Mouse (Mus musculus) heart, embryonic 16.5 days (tissue): ENCODE results near the gene Nav1. TPM values are rescaled to one million over a fixed set of nuclear protein-coding genes. Genes with fewer than 3 reads are reported as not detected.

ENCODE experiments used
- ATAC-seq: fragments of 200-750 bp; cut with Nextera tagmentation; replicated peaks from 2 replicates; pipeline ENCODE4 v1.8.0; 2017; ENCODE audit warnings: moderate number of reproducible peaks; ENCODE audit not compliant: insufficient read depth, low FRiP score; ENCODE audit errors: extremely low read depth
- H3K27ac ChIP-seq: fragments of 300-500 bp; sonication (generic); 2 replicates; pipeline ENCODE4 v1.5.1; 2014; ENCODE audit warnings: mild to moderate bottlenecking, low read length, control low read depth, moderate library complexity
- H3K27me3 ChIP-seq: fragments of 300-500 bp; sonication (generic); 2 replicates; pipeline ENCODE4 v1.6.1; 2014; ENCODE audit warnings: low read length, mixed read lengths; ENCODE audit not compliant: control insufficient read depth, insufficient read depth
- H3K36me3 ChIP-seq: fragments of 300-500 bp; sonication (generic); 2 replicates; pipeline ENCODE4 v1.6.1; 2014; ENCODE audit not compliant: control insufficient read depth, insufficient read depth
- H3K4me1 ChIP-seq: fragments of 300-500 bp; sonication (generic); 2 replicates; pipeline ENCODE4 v1.6.1; 2014; ENCODE audit warnings: low read length, mixed read lengths; ENCODE audit not compliant: control insufficient read depth, insufficient read depth
- H3K4me2 ChIP-seq: fragments of 300-500 bp; sonication (generic); 2 replicates; pipeline ENCODE4 v1.6.1; 2014; ENCODE audit warnings: low read depth, mild to moderate bottlenecking, control low read depth, low read length
- H3K4me3 ChIP-seq: fragments of 300-500 bp; sonication (generic); 2 replicates; pipeline ENCODE4 v1.5.1; 2014; ENCODE audit warnings: mild to moderate bottlenecking, control low read depth, low read length
- H3K9ac ChIP-seq: fragments of 300-500 bp; sonication (generic); 2 replicates; pipeline ENCODE4 v1.6.1; 2014; ENCODE audit warnings: low read length, control low read depth
- H3K9me3 ChIP-seq: fragments of 300-500 bp; sonication (generic); replicated peaks from 2 replicates; pipeline ENCODE4 v1.6.1; 2016; ENCODE audit warnings: low read length; ENCODE audit not compliant: control insufficient read depth
- WGBS: fragments of 180-500 bp; shearing (Covaris S2); extraction: QIAGEN DNeasy Blood & Tissue Kit; methylation state at CpG from one replicate; pipeline ENCODE4 v1.1.7; 2014; 5-methylcytosine and 5-hydroxymethylcytosine counted together
- polyA plus RNA-seq: library from polyadenylated mRNA; unstranded; fragments of >200 nt; fragmentation: Nextera tagmentation; extraction: Ambion mirVana; gene quantifications from 2 replicates; pipeline ENCODE4 v1.2.1, GENCODE M21; 2015

The Nav1 gene
- polyA plus RNA-seq, 1 experiment from 2014 or later = 22.6 TPM

DNA sequence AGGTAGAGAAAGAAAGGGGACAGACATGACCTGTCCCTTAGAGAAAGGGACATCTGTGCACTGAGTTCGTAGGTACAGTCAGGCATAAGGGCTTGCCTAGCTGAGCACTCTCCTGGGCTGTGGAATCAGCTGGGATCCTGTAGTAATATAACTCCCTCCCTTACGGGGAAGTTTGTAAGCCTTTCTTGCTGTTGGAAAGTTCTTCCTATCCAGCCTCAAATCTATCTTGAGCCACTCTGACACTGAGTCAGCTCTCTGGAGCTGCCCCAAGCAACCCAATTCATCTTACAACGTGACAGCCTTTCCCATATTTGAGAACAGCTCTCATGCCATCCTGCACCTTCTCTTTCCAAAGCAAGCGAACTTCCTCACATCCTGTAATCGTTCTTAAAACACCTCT, 1.6 kb downstream of the Nav1 start:
- no peak overlapping the region for H3K4me2 ChIP-seq
- peaks cover 3% of the 10 kb centered on the region for H3K4me1 ChIP-seq
- H3K36me3 ChIP-seq = no peaks in the 10 kb centered on the region
- H3K9me3 ChIP-seq = no peaks in the 10 kb centered on the region
- no peak overlapping the region for H3K4me3 ChIP-seq
- no peak overlapping the region for H3K27ac ChIP-seq
- no peak overlapping the region for H3K9ac ChIP-seq
- WGBS = 73% methylated on average over 5 of the region's 5 CpGs
- no peaks in the 10 kb centered on the region for H3K27me3 ChIP-seq
- no peak for ATAC-seq

- H3K36me3 ChIP-seq = no peaks in the 10 kb centered on the region
- no peak for ATAC-seq
- H3K4me2 ChIP-seq = no peak overlapping the region
- H3K27ac ChIP-seq = no peak overlapping the region
- H3K4me3 ChIP-seq = no peak overlapping the region
- H3K9ac ChIP-seq = no peak overlapping the region
- 74% methylated on average over 7 of the region's 7 CpGs for whole genome bisulfite sequencing
- peaks cover 8% of the 10 kb centered on the region for H3K4me1 ChIP-seq
- H3K9me3 ChIP-seq = no peaks in the 10 kb centered on the region
- H3K27me3 ChIP-seq = no peaks in the 10 kb centered on the region
Observed at GRCm38 (mm10) chr1:135604361-135605052, 2.6 kb downstream of the Nav1 start.

DNA sequence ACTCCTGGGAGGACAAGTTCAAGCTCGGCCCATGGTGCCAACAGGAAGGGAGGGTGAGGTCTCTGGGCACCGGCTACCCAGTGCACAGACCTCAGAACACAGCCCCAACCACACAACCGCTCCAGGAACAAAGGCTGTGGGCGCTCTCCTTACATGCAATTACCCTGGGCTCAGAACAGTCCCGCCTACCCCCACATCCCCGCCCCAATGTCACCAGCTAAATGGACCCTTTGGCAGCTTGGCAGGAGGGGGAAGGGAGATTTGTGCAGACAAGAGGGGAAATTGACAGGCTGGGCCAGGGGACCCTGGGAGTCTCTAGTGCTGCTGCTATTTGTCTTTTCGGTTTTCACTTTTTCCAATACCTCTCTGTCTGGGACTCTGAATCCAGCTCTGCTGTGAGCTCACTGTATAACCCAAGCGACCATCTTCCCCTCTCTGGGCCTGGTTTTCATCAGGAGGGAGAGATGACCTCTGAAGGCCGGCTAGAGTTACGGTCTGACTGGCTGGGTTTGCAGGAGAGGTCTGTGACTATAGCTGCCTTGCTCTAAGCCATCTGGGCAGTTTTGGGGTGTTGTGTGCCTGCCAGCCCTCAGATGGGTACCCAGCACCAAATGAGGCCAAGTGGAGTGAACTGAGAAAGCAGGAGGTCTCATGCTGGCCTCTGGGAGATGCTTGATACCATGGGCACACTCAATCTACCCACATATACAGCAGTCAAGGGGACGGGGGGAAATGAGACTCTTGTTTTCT, 3.8 kb downstream of the Nav1 start:
- Histone ChIP-seq H3K9ac (no peak overlapping the region), H3K9me3 (no peaks in the 10 kb centered on the region), H3K4me3 (no peak overlapping the region), H3K4me1 (peaks cover 10% of the 10 kb centered on the region), H3K27ac (no peak overlapping the region), H3K27me3 (no peaks in the 10 kb centered on the region), H3K36me3 (no peaks in the 10 kb centered on the region), H3K4me2 (no peak overlapping the region)
- ATAC-seq = no peak
- 61% methylated on average over 11 of the region's 11 CpGs for WGBS

GRCm38 (mm10) chr1:135600023-135601005, 6.8 kb downstream of the Nav1 start:
- no peak for ATAC-seq
- H3K36me3 ChIP-seq = no peaks in the 10 kb centered on the region
- H3K4me1 ChIP-seq = peaks cover 10% of the 10 kb centered on the region
- no peaks in the 10 kb centered on the region for H3K9me3 ChIP-seq
- WGBS = 59% methylated on average over 15 of the region's 15 CpGs
- H3K9ac ChIP-seq = no peak overlapping the region
- H3K4me2 ChIP-seq = no peak overlapping the region
- no peak overlapping the region for H3K27ac ChIP-seq
- no peaks in the 10 kb centered on the region for H3K27me3 ChIP-seq
- H3K4me3 ChIP-seq = no peak overlapping the region

DNA sequence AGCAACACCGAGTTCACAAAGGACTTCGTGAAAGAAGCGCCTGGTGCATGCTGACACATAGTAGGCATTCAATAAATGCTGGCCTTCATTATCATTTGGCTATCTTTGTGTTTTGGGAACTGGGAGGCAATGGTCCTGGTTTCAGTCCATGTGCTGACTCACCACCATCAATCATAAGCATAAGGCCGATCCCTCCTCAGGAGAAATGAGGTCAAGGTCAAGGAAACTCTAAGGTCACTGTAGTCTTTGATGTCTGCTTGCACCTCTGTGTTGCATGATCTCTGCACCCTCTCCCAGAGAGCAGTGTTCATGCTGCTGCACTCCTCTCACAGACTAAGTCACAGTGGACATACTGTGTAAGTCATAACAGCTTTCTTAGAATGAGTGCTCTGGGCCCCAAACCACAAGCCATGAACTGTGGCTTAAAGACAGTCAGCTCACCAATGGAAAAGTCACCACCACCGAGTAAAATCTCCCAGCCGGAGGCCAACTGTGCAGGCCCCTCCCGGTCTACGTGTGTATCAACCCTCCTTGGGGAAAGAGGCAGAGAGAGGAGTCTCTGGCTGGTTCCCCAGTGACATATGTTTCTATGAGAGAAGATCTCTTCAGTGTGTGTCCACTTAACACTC, 8.7 kb downstream of the Nav1 start:
- Histone ChIP-seq H3K27ac (no peak overlapping the region), H3K9me3 (no peaks in the 10 kb centered on the region), H3K4me3 (no peak overlapping the region), H3K36me3 (no peaks in the 10 kb centered on the region), H3K27me3 (no peaks in the 10 kb centered on the region), H3K9ac (no peak overlapping the region), H3K4me2 (no peak overlapping the region), H3K4me1 (peaks cover 10% of the 10 kb centered on the region)
- WGBS = 78% methylated on average over 8 of the region's 8 CpGs
- no peak for ATAC-seq

DNA sequence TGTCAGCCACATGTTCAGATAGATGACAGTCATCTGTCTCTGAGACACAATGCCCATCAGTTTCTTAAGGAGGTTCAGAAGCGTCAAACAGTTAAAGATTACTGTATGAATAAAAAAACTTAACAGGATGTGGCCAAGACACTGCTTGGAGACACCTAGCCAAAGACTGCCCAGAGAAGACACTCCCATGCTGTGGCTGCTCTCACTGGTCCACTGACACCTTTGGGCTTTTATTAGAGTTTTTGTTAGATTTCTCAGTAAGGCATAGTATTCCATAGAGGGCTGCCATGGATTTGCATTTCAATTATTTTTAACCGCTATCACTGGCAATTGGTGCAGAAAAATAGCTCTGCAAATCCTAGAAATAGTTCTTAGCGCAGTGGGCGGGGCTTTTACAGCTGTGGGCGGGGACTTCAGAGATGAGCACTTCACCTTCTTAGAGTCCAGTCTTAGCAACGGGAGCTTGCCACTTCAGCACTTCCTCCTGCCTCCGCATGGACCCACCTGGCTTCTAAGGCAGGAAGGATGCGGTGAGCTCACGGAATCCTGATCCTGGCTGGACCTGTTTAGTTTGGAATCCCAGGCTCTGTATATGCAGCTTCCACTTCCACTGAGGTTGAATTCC, 12.7 kb downstream of the Nav1 start:
- Histone ChIP-seq H3K4me2 (no peak overlapping the region), H3K36me3 (no peaks in the 10 kb centered on the region), H3K4me3 (no peak overlapping the region), H3K27ac (no peak overlapping the region), H3K27me3 (no peaks in the 10 kb centered on the region), H3K9ac (no peak overlapping the region), H3K9me3 (no peaks in the 10 kb centered on the region), H3K4me1 (0 out of 2 replicates have a peak, but pooled peaks cover 2% of the 10 kb centered on the region)
- no peak for ATAC-seq
- WGBS = 50% methylated on average over 9 of the region's 9 CpGs

- H3K36me3 ChIP-seq = no peaks in the 10 kb centered on the region
- H3K27ac ChIP-seq = no peak overlapping the region
- H3K27me3 ChIP-seq = no peaks in the 10 kb centered on the region
- no peak overlapping the region for H3K4me2 ChIP-seq
- H3K9ac ChIP-seq = no peak overlapping the region
- ATAC-seq = no peak
- H3K4me1 ChIP-seq = no peaks in the 10 kb centered on the region
- H3K4me3 ChIP-seq = no peak overlapping the region
- WGBS = 81% methylated on average over 6 of the region's 6 CpGs
- H3K9me3 ChIP-seq = no peaks in the 10 kb centered on the region
Observed at GRCm38 (mm10) chr1:135593560-135594278, 13.4 kb downstream of the Nav1 start.

GRCm38 (mm10) chr1:135590776-135591175, 16.3 kb downstream of the Nav1 start:
- 68% methylated on average over 9 of the region's 9 CpGs for WGBS
- Histone ChIP-seq H3K4me3 (no peak overlapping the region), H3K4me2 (no peak overlapping the region), H3K36me3 (no peaks in the 10 kb centered on the region), H3K4me1 (peaks cover 13% of the 10 kb centered on the region), H3K27me3 (no peaks in the 10 kb centered on the region), H3K9ac (no peak overlapping the region), H3K9me3 (no peaks in the 10 kb centered on the region), H3K27ac (no peak overlapping the region)
- no peak for ATAC-seq
